Mouse (Mus musculus): ENCODE data around the gene Htr2c. TPM values are rescaled to one million over a fixed set of nuclear protein-coding genes. Genes with fewer than 3 reads are reported as not detected.

Gene Htr2c
- total RNA-seq (2021) (not detected), polyA plus RNA-seq (2012; rRNA removed) (not detected in 2 replicates)
- long read RNA-seq: 0 reads

GRCm38 (mm10) chrX:146962258-146962913, at the start of gene Htr2c:
Gene Htr2c (plus strand): TSS chrX:146962513.
- DNase-seq: no peak

- no peak for DNase-seq
Measured at GRCm38 (mm10) chrX:146928251-146928650, 34.1 kb upstream of the Htr2c start.

GRCm38 (mm10) chrX:146936332-146936731, 26.0 kb upstream of the Htr2c start:
- DNase-seq: no peak

- no peak for DNase-seq
Measured at GRCm38 (mm10) chrX:146946216-146946886, 16.0 kb upstream of the Htr2c start.

GRCm38 (mm10) chrX:146946996-146947395, 15.3 kb upstream of the Htr2c start:
- no peak for DNase-seq

DNA sequence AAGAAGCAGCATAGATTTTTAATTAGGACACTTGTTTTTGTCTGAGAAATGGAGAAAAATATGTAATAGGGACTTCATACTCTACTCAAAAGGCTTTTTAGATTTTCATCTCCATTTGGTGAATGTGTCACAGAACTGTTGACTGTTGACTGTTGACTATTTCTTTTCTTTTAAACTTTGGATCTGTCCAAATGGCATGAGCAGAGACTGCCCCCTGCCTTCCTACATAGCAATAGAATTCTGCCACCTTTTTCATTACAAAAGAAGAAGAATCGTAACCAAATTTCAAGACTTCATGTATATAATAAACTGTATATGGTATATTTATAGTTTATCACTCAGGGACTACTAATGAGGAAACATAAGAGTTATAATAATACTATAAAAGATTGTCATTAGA, 3.7 kb upstream of the Htr2c start:
- no peak for DNase-seq

- DNase-seq: no peak
Measured at GRCm38 (mm10) chrX:146959960-146960359, 2.4 kb upstream of the Htr2c start.

DNA sequence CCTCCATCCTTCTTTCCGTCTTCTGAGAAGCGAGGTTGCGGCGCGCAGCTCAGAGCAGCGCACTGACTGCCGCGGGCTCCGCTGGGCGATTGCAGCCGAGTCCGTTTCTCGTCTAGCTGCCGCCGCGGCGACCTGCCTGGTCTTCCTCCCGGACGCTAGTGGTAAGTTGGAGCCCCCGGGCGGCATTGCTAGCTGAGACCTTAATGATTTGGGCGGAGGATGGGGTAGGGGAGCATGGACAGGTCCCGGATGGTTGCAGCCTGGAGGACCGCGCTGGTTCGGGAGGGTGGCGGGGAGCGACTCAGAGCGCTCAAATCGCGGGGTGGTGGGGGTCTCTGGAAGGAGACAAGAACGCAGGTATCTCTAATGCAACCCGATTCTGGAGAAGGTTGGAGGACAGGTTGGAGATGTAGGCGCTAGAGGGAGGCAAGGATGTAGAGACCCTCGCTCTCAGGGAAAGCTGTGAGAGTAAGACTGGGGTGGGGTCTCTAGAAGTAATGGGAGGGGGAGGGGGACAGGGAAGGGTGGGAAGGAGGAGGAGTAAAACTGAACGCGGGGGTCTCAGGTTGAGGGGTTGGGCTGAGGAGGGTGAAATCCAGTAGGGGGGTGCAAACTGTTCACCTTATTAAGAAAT, 718 bp downstream of the Htr2c start:
- no peak for DNase-seq

GRCm38 (mm10) chrX:146979931-146980330, 17.6 kb downstream of the Htr2c start:
- no peak for DNase-seq

DNA sequence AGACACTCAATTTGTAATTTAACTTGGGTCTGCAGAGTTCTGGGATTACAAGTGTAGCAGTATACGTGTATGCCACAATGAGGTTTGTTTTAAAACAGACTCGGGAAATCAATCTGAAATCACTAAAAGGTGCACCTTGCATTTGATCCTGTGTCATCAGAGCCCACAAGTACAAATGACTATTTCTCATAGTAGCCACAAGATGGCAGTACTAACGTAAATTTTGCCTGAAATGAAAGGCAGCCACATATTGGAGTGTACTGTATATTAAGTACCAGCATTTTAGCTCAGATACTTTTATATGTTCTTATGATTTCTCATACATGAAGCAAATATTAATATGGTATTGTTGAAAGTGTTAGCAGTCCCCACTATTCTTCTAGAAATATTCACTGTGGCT, 93.4 kb downstream of the Htr2c start:
- DNase-seq: no peak

DNA sequence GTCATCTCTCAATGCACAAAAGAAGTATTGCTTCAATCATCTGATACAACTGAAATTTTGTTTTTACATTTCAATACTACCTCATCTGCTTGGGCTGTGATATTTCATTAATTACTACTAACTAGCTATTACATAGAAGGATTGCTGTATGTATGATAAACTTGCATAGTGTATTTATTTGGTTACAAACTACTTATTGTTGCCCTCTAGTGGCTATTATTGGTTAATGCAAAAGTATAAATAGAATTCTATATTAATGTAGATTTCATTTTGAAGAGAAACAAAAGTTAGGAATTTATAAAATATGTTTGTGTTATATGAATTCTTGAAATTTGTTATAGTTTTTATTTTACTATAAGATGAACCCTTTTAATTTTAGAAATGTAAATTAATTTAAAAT, 109.3 kb downstream of the Htr2c start:
- no peak for DNase-seq

GRCm38 (mm10) chrX:147119155-147119554, 156.8 kb downstream of the Htr2c start:
- DNase-seq: no peak

- no peak for DNase-seq
Measured at GRCm38 (mm10) chrX:147215251-147215650, 252.9 kb downstream of the Htr2c start.

DNA sequence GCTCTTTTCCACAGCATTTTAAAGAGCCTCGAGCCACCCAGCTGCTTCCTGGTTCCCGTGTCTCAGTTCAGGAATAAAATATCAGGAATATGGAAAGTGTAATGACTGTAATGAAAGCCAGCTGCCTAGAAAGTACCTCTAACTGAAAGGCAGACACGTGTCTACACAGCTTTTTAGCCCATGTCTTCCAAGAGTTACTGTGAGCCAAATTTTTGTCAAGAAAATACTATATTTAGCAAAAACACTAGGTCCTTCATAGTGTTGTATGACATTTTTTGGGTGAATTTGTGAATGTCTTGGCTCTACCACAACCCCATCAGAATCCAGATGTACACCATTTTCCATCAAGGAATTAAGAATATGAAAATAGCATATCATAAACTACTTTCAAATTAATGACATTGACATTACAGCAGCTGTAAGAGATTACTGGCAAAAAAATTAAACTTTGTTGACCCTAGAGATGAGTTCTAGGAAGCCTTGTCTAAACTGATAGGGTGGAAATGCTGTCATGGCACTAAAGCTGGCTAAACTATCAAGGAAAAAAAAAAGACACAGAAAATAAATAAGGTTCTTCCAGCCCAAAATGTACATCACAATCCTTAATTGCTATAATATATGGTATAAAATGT, 255.2 kb downstream of the Htr2c start:
- DNase-seq: no peak

DNA sequence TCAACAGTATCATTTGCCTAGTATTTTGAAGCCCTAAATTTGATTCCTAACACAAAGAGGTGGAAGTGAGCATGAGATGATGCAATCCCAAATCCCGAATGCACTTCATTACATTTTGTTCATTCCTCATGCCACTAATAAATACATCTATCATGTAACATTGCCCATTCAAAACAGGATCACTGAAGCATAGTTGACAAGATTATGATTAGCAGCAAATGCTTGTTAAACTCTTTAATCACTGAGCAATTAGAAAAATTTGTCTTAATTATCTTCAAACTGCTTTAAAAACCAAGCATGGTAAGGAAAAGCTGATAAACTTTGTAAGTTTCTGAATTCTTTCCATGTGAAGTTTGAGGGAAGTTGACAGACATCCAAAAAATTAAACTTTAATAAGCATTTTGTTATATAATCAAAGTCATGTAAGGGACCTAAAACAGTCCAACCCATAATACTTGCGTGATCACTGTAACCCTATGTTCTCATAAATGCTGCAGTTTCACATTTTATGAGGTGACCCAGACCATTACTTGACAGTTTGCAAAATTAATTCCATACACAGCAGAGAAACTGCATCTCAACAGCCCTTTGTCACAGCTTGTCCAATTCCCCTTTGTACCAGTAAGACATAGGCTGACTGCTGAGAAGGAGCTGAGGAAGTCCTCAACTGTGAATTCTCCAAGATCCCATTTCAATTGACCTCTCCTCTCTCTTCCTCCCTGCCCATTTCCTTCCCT, 276.7 kb downstream of the Htr2c start:
- no peak for DNase-seq

Small RNA genes lying within 50 kb of the gene (microRNA-seq; reads per million reads assigned to microRNA genes)
- gene Gm22650 (0 reads per million in 2 experiments), gene Gm24627 (0 reads per million in 2 experiments), gene Mir1264 (0 reads per million in 2 experiments), gene Mir1298 (0.66 to 1.2 reads per million in 2 experiments), gene Mir1912 (0 reads per million in 2 experiments), gene Mir448 (0.41 to 0.44 reads per million in 2 experiments), gene Mir764 (0 to 0.41 reads per million in 2 experiments)

Data from adrenal gland, adult 2 months (tissue).